Mouse (Mus musculus): ENCODE results near the gene Prim2.

GRCm38 (mm10) chr1:33663605-33664117, 5.9 kb downstream of the Prim2 start:
- TF ChIP-seq CTCF (IDR thresholded peaks at IDR 0.05) (no peak), POLR2A (IDR thresholded peaks at IDR 0.05; ENCODE audit: insufficient read depth, low read depth, low read length) (no peak), EP300 (IDR thresholded peaks at IDR 0.05; ENCODE audit: insufficient read depth, low read depth, low read length) (no peak)

All from heart, adult 2 months (tissue).